Mouse (Mus musculus) stomach, postnatal 0 days (tissue): ENCODE results near the gene Btbd9. TPM values are rescaled to one million over a fixed set of nuclear protein-coding genes. Genes with fewer than 3 reads are reported as not detected.

Experiments
- ATAC-seq: fragments of 200-750 bp; cut with Nextera tagmentation; 2 replicates; pipeline ENCODE4 v1.8.0; 2017; ENCODE audit not compliant: low FRiP score, low TSS enrichment
- DNase-seq: peaks from one replicate; pipeline ENCODE4 v3.0.0-alpha.2; 2016; ENCODE audit warnings: low spot score
- H3K27ac ChIP-seq: fragments of 300-500 bp; sonication (generic); replicated peaks from 2 replicates; pipeline ENCODE4 v1.5.1; 2014; ENCODE audit warnings: mild to moderate bottlenecking, control low read depth
- H3K27me3 ChIP-seq: fragments of 300-500 bp; sonication (generic); 2 replicates; pipeline ENCODE4 v1.6.1; 2014; ENCODE audit warnings: low read length; ENCODE audit not compliant: control insufficient read depth, insufficient read depth
- H3K36me3 ChIP-seq: fragments of 300-500 bp; sonication (generic); 2 replicates; pipeline ENCODE4 v1.6.1; 2014; ENCODE audit warnings: low read length, mixed read lengths; ENCODE audit not compliant: control insufficient read depth, insufficient read depth
- H3K4me1 ChIP-seq: fragments of 300-500 bp; sonication (generic); replicated peaks from 2 replicates; pipeline ENCODE4 v1.6.1; 2014; ENCODE audit warnings: antibody characterized with exemption; ENCODE audit not compliant: control insufficient read depth, insufficient read depth
- H3K4me2 ChIP-seq: fragments of 300-500 bp; sonication (generic); replicated peaks from 2 replicates; pipeline ENCODE4 v1.6.1; 2014; ENCODE audit warnings: low read depth, mild to moderate bottlenecking, control low read depth, moderate library complexity
- H3K4me3 ChIP-seq: fragments of 300-500 bp; sonication (generic); 2 replicates; pipeline ENCODE4 v1.5.1; 2014; ENCODE audit warnings: low read depth, low read length, control low read depth
- H3K9ac ChIP-seq: fragments of 300-500 bp; sonication (generic); 2 replicates; pipeline ENCODE4 v1.6.1; 2014; ENCODE audit warnings: mild to moderate bottlenecking, low read length, control low read depth, mixed read lengths
- H3K9me3 ChIP-seq: fragments of 300-500 bp; sonication (generic); 2 replicates; pipeline ENCODE4 v1.6.1; 2016; ENCODE audit warnings: low read length; ENCODE audit not compliant: control insufficient read depth
- CTCF ChIP-seq: IDR thresholded peaks from 2 replicates; pipeline ENCODE4 v1.5.1; 2016; ENCODE audit warnings: antibody characterized with exemption, low read depth, mild to moderate bottlenecking, moderate library complexity
- EP300 ChIP-seq: optimal IDR thresholded peaks from 2 replicates; pipeline ENCODE3; 2016; ENCODE audit warnings: antibody characterized with exemption
- WGBS: fragments of 180-500 bp; shearing (Covaris S2); extraction: QIAGEN DNeasy Blood & Tissue Kit; methylation state at CpG from one replicate; pipeline ENCODE4 v1.1.7; 2014; 5-methylcytosine and 5-hydroxymethylcytosine counted together
- polyA plus RNA-seq: library from polyadenylated mRNA; unstranded; fragments of >200 nt; fragmentation: Nextera tagmentation; extraction: Ambion mirVana; gene quantifications from 2 replicates; pipeline ENCODE4 v1.2.1, GENCODE M21; 2015

The Btbd9 gene
- polyA plus RNA-seq, 1 experiment from 2014 or later = 34.6 TPM

DNA sequence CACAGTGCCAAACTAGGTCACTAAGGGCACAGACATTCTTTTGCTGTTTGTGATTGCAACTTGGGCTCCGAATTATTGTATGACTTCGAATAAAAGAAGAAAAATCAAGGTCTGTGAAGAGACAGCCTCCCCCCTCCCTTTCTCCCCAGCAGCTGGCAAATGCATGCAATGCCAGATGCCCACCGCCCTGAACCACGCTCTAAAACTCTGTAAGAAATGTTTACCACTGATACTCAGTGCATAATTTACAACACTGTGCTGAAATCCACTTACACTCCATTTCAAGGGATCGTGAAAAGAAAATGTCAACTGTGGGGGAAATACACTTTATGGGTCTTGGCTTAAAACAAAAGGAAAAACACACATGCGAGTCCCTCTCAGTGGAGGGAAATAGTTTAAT, 313.3 kb downstream of the Btbd9 start:
- DNase-seq (no peak), ATAC-seq (no peak)
- H3K4me2 ChIP-seq = no peak overlapping the region
- no peaks in the 10 kb centered on the region for H3K36me3 ChIP-seq
- H3K9ac ChIP-seq = no peak overlapping the region
- peaks cover 9% of the 10 kb centered on the region; the same call in 1 of the 2 replicates for H3K4me1 ChIP-seq
- WGBS = 69% methylated on average over 6 of the region's 6 CpGs
- no peak overlapping the region for H3K4me3 ChIP-seq
- no peaks in the 10 kb centered on the region for H3K27me3 ChIP-seq
- peak overlapping the region; percentile 59 for H3K27ac ChIP-seq
- no peaks in the 10 kb centered on the region for H3K9me3 ChIP-seq
- TF ChIP-seq CTCF = no peak
- no peak for TF ChIP-seq EP300

DNA sequence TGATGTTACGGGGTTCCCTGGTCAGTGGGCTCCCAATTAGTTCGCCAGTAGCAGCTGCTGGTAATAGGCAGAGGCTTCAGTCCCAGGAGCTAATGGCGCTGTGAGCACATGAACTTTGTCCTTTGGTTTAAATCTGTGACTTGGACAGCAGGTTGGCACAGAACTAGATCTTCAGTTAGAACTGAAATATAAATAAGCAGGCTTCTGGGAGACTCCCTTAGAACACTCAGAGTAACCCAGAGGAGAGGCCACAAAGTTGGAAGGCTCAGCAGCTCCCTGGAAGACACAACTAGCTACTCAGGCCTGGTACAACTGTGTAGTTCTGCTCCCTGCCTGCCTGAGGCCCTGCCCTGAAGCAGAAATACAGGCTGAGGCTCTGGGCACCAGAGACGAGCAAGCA, 313.8 kb downstream of the Btbd9 start:
- ATAC-seq (no peak), DNase-seq (no peak)
- Histone ChIP-seq H3K4me1 (peaks cover 9% of the 10 kb centered on the region; the same call in 1 of the 2 replicates), H3K4me3 (no peak overlapping the region), H3K9ac (no peak overlapping the region), H3K4me2 (no peak overlapping the region), H3K27me3 (no peaks in the 10 kb centered on the region), H3K27ac (peak overlapping the region; percentile 59), H3K9me3 (no peaks in the 10 kb centered on the region), H3K36me3 (no peaks in the 10 kb centered on the region)
- 63% methylated on average over 4 of the region's 4 CpGs for WGBS
- TF ChIP-seq CTCF = no peak
- TF ChIP-seq EP300 = no peak

DNA sequence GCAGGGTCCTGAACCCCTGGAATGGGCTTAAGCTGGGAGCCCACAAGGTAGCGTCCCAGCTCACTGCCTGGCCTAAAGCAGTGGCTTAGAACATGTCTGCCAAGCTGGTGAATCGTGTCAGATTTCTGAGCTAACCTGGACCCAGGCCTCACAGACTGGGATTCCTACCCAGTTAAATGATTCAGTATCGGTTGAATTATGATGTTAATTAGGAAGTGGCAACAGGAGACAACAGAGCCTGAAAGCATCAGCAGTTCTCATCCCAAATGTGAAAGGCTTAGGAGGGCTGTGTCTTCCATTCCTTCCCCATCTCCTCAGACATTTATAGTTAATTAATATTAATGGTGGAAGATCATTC, 314.3 kb downstream of the Btbd9 start:
- H3K27me3 ChIP-seq = no peaks in the 10 kb centered on the region
- peak overlapping the region; percentile 20; the same call in 1 of the 2 replicates for H3K27ac ChIP-seq
- DNase-seq (no peak), ATAC-seq (no peak)
- H3K9me3 ChIP-seq = no peaks in the 10 kb centered on the region
- H3K36me3 ChIP-seq = no peaks in the 10 kb centered on the region
- no peak for TF ChIP-seq EP300
- TF ChIP-seq CTCF = no peak
- peaks cover 9% of the 10 kb centered on the region; the same call in 1 of the 2 replicates for H3K4me1 ChIP-seq
- H3K9ac ChIP-seq = no peak overlapping the region
- WGBS = 86% methylated on average over 3 of the region's 3 CpGs
- no peak overlapping the region for H3K4me3 ChIP-seq
- no peak overlapping the region for H3K4me2 ChIP-seq

GRCm38 (mm10) chr17:30261307-30261982, 314.8 kb downstream of the Btbd9 start:
- ATAC-seq = 0 out of 2 replicates have a peak, but pooled peaks have one; percentile 25
- Histone ChIP-seq H3K36me3 (no peaks in the 10 kb centered on the region), H3K4me2 (no peak overlapping the region), H3K27me3 (no peaks in the 10 kb centered on the region), H3K27ac (peak overlapping the region; percentile 20; the same call in 1 of the 2 replicates), H3K4me3 (no peak overlapping the region), H3K9me3 (no peaks in the 10 kb centered on the region), H3K9ac (no peak overlapping the region), H3K4me1 (peaks cover 9% of the 10 kb centered on the region; the same call in 1 of the 2 replicates)
- WGBS = 40% methylated on average over 10 of the region's 10 CpGs
- TF ChIP-seq CTCF (no peak), EP300 (no peak)
- no peak for DNase-seq

GRCm38 (mm10) chr17:30260641-30261306, 315.5 kb downstream of the Btbd9 start:
- no peak for TF ChIP-seq CTCF
- TF ChIP-seq EP300 = no peak
- H3K27me3 ChIP-seq = no peaks in the 10 kb centered on the region
- DNase-seq (no peak), ATAC-seq (no peak)
- 0 out of 2 replicates have a peak overlapping the region, but pooled peaks have one; percentile 24 for H3K27ac ChIP-seq
- H3K9me3 ChIP-seq = no peaks in the 10 kb centered on the region
- H3K9ac ChIP-seq = no peak overlapping the region
- no peaks in the 10 kb centered on the region for H3K36me3 ChIP-seq
- peaks cover 9% of the 10 kb centered on the region; the same call in 1 of the 2 replicates for H3K4me1 ChIP-seq
- no peak overlapping the region for H3K4me3 ChIP-seq
- no peak overlapping the region for H3K4me2 ChIP-seq
- WGBS = 34% methylated on average over 6 of the region's 6 CpGs

- no peak overlapping the region for H3K4me2 ChIP-seq
- H3K4me1 ChIP-seq = peaks cover 9% of the 10 kb centered on the region; the same call in 1 of the 2 replicates
- no peaks in the 10 kb centered on the region for H3K36me3 ChIP-seq
- no peak overlapping the region for H3K9ac ChIP-seq
- no peak overlapping the region for H3K4me3 ChIP-seq
- TF ChIP-seq EP300 (no peak), CTCF (no peak)
- H3K27ac ChIP-seq = no peak overlapping the region
- 64% methylated on average over 6 of the region's 6 CpGs for whole genome bisulfite sequencing
- DNase-seq (no peak), ATAC-seq (0 out of 2 replicates have a peak, but pooled peaks have one; percentile 38)
- no peaks in the 10 kb centered on the region for H3K27me3 ChIP-seq
- no peaks in the 10 kb centered on the region for H3K9me3 ChIP-seq
Measured at GRCm38 (mm10) chr17:30259938-30260337, 316.4 kb downstream of the Btbd9 start.
